Mouse (Mus musculus) gastrocnemius, postnatal 14 days (tissue): ENCODE measurements around the gene 5730522E02Rik. TPM values are rescaled to one million over a fixed set of nuclear protein-coding genes. Genes with fewer than 3 reads are reported as not detected.

Experiments
- DNase-seq: peaks from one replicate; pipeline ENCODE4 v3.0.0; 2021; ENCODE audit warnings: mixed read lengths
- intact Hi-C: fragments of 180-260 bp; cut with DNase I; formaldehyde crosslinking; loops from one replicate; pipeline ENCODE4 v1.15.1; 2025; ENCODE audit warnings: low total_unique reads
- microRNA-seq, 2 experiments: library from miRNA; unstranded; fragments of <30 nt; microRNA quantifications; one replicate each; pipeline ENCODE4 v1.2.0; 2021
- total RNA-seq, 2 experiments: library from RNA; stranded (reverse); gene quantifications; 2 replicates each; pipeline ENCODE4 v1.2.3; 2021

5730522E02Rik gene
- total RNA-seq, 2 experiments from 2014 or later: not detected

- DNase-seq: no peak
Measured at GRCm38 (mm10) chr11:25574129-25574465, 636.5 kb downstream of the 5730522E02Rik start.

GRCm38 (mm10) chr11:25573408-25574128, 637.0 kb downstream of the 5730522E02Rik start:
- no peak for DNase-seq
- intact Hi-C loops: no loop called here

More at GRCm38 (mm10) chr11:25574129-25574465, 636.5 kb downstream of the 5730522E02Rik start:
- intact Hi-C loops: no loop called here

- DNase-seq: no peak
- intact Hi-C loops: no loop called here
Measured at GRCm38 (mm10) chr11:25571396-25571795, 639.2 kb downstream of the 5730522E02Rik start.

Small RNA genes lying within 50 kb of the gene (microRNA-seq; reads per million reads assigned to microRNA genes)
- gene Mir6372: 0 reads per million in 2 experiments

Other genes starting within 250 kb of the 5730522E02Rik start
- gene Fancl, start 175.4 kb upstream of the 5730522E02Rik start, total RNA-seq: 1 to 10 TPM; 3.5 to 4.6 TPM